Mouse (Mus musculus) heart, adult 9 months (tissue): ENCODE data around the gene Ube2s.

Experiments used
- DNase-seq, 2 experiments: peaks; one replicate each; pipeline ENCODE4 v3.0.0; 2022; ENCODE audit warnings: low spot score in 2 of 2

Gene Ube2s

DNA sequence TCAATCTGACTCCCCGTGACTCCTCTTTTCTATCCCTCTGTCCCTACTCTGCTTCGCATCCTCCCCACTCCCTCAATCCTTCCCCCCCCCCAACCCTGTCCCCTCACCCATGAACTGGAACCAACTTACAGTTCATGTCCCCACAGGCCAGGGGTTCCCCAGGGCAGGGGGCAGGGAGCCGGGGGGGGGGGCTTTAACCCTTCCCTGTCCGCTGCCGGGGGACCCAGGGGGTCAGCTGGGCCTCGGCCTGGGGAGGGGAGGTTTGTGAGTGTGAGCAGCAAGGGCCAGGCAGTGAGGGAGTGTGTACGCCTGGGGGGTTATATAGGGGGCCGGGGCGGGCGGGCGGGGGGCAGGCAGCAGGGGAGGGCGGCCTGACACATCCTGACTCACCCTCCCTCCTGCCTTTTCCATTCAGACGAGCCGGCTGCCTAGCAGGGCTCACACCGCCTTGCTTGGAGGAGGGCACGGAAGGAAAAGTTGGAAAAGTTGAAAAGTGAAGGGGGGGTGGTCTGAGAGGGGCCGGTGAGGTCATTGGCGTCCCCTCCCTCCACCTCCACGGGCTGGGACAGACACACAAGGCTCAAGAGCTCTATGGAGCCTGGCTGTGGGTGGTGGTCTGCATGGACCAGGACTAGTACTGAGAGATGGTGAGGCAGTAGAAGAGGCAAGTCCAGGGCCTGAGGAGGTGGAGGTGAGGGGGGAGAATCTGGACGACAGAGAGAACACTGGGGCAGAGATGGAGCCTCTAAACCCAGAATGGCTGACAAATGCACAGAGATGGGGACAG is 34.3 kb downstream of the Ube2s start:
- DNase-seq, result no peak

DNA sequence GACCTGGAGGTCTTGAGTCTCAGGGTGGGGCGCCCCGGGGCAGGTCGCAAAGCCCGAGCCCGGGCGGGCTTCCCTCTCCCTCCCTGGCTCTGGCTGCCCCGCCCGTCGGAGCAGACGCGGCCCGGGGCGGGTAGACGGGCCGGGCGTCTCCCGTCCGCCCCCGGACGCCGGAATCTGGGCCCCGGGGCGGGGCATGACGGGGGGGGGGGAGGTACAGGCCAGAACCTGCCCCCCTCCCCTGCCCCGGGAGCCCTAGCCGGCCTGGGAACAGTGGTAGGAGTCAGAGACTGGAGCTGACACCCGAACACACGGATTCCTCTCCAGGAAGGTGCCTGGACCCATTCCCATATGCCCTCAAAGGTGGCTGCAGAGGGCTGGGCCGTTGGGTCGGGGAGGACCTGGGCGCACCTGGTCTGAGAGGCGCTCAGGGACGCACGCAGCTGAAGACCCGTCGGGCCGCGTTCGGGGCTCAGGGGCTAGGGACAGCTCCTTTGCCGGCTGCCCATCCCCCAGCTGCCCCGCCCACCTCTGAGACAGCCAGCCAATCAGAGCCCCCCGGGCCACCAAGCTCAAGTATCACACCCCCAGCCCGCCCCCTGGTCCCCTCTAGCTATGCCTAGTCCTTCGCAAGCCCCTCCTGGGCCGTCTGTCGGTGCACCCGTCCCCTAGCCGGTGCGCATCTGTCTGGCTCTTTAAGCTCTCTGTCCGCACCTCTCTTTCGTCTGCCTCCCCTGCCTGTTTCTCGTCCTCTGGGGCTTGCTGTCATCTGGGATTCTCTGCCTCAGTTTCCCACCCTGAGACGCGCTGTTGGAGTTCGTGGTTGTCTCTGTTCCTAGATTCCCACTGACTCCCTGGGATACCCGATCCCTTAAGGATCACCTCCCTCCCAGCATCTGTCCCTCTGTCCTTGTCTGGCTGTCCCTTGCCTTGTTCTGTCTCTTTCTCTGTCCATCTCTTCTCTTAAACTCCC is 35.2 kb downstream of the Ube2s start:
- DNase-seq, result no peak

DNA sequence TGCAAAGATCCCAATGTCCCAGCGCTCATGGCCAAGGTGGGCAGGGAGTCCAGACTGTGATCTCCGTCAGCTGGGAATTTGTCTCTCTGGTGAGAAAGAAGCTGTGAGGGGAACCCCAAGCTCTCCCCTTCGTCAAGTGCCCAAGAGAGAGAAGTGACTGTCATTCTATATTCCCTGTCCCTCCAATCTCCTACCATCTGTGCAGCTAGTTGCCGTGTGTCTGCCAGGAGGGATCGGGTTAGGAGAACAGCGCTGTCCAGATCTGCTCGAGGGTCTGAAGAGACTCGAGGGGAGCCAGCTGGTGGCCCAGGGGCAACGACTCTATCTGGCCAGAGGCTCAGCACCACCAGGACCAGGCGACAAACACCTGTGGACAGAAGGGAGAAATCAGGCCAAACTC is 36.3 kb downstream of the Ube2s start:
- DNase-seq, result no peak

DNA sequence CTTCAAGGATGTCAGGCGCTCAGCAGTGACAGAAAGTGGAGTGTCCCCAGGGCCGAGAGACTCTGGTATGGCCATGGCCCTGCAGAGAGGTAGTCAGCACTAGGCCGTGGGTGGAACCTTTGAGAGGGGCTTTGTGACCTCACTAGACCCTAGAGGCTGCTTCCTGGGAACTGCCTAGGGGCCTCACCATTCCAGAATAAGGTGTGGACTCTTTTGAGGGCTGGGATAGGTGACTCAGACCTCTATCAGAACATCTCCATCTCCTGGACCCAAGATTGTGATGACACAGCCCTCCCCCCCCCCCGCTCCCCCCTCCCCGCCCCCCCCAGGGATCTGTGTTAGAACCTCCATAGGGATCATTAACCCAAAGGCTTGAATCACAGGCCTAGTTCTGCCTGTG is 41.2 kb downstream of the Ube2s start, which contains the start of gene Fam71e2:
Gene Fam71e2, minus strand, starts transcription at position 101 of the 400 bp plus-strand sequence.
- no peak for DNase-seq

DNA sequence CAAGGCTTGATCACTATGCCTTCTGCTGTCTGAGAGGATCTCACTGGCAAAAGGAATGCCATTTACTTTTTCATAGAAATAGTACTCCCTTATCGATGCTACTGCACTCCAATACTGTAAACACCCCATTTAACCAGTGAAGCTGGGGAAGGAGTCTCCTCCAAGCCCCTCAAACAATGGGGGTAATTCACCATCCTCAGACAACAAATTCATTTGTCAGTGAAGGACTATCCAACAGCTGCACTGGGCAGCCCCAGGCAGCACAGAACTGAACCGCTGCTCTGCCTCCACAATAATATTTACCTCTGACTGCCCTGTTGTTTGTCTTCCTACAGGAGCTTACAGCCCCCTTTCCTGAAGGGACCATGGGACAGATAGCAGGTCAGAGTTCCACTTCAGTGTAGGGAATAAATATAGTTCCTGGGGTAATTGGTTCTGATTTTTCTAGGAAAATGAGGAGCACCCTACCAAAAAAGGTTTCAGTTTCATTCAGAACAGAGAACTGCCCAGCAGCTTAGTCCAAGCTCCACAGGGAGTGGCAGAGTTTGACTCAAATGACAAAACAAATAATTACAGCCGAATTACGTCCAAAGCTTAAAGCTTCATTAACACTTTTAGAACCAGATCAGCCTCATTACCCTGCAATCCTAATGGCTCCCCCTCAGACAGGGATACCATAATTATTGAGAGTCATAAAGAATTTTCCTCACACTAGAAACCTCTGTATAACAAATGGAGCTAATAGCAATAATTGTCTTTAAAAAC is 47.3 kb downstream of the Ube2s start:
- DNase-seq, result no peak

DNA sequence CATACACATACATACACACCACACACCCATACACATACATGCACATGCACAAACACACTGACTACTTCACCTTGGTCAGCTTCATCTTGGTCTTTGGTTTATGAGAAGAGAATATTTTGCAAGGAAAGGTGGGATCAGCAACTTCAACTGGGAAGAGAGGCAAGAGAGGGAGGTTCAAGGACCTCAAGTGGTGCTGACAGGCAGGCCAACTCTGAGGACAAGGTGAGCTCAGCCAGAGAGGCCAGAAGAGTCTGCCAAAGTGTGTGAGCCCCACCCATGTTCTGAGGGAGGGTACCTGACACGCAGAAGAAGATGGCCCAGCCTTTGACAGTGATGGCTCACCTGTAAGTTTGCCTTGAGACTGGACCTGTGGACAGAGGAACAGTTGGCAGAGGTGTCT is 52.7 kb downstream of the Ube2s start:
- DNase-seq, result no peak

DNA sequence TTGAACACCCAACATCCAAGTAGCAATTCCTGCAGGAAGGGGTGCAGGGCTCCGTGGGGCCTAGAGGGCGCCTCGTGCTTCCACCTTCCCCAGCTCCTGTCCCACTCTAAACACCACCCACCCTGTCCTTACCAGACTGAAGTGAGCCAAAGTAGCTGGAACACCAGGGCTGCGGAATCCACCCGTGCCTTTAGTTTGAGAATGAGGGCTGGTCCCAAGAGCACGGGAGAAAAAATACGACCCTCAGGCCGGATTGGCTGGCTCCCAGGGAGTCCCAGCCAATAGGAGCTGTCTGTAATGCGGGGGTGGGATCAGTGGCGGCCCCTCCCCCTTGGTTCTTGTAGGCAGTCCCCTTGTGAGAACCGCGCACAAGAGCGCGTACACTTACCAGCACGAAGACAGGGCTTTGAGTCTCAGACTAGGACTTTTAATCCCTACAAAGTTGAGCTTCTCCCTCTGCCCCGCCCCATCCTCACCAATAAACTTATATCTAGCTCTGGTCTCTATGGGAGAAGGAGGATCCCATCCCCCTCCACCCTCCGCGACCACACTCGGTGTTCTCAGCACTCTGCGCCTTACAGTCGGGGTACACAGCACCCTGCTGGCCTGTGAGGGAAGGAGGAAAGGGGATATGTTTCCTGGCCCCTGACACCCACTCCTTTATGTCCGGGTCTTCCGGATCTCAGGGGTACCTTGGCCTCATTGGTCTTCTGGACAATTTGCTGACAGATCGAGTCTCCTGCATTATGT is 59.4 kb downstream of the Ube2s start, which contains the start of gene Cox6b2:
Gene Cox6b2, minus strand, starts transcription at position 274 of the 750 bp plus-strand sequence.
- peak; percentile 37 to 45 for DNase-seq

DNA sequence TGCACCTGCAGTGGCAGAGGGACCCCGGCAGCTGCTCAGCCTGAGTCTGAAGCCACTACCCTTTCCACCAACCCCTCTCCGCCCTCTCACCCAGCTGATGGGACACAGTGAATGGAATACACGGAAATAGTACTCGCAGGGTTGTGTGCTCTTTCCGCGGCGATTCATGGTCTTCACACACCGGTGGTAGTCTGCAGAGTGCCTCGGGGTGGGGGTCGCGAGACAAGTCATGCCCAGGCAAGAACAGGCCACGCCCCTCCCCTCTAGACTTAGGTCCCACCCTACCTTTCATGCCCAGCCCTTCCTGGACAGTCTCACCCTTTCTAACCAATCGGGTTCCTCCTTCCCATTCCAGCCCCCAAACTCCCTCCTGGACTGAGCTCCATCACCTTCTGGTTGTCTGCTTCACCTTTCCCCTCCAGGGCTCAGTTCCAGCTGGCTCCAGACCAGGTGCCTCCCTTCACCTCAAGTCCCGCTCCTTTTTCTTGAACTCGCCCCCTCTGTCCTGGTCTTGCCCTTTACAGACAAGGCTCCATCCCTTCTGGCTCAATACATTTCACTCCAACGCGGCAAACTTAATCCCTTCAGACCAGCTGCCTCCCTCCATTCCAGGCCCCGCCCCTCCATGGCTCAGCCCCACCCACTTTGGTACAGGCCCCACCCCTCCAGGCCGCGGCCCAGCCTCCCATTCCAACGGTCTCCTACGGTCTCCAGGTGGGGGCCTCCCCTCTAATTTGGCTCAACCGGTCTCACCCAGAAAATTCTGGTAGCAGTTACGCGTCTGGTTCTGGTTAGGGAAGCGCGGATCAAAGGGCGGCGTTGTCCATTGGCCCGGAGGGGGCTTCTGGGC is 60.2 kb downstream of the Ube2s start:
- no peak for DNase-seq

DNA sequence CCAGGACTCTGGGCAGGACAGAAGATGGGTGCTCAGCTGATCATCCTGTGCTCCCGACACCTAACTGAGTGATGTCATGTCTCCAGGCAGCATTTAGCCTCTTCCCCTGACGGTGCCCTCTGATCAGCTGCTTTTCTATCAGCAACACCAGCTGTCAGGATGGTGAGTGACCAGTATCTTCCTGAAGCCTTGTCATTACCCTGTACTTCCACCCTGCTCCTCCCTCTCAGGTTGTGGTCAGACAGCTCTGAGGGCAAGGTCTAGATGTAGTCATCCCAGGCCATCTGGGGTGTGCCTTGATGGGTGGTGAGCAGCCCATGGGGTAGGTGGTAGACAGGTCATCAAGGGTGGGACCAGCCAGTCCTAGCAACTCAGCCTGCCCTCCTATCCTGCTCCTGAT is 63.2 kb downstream of the Ube2s start:
- DNase-seq, result no peak

DNA sequence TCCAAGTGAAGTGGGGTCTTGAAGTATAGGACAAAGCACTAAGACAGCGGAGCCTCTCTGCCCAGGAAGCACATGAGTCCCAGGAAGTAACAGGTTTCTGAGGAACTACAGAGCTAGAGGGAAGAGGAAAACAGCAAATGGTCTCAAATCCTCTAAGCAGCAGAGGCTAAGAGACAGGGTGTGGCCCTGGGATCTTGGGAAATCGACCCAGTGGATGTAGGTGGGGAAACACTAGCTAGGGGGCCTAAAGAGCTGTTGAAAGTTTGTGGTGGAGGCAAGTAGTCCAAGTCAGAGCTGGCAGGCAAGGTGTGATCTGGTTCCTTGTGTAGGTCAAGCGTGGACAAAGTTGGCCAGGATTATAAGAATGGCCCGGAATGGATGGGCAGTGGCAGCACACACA is 64.1 kb downstream of the Ube2s start:
- no peak for DNase-seq

DNA sequence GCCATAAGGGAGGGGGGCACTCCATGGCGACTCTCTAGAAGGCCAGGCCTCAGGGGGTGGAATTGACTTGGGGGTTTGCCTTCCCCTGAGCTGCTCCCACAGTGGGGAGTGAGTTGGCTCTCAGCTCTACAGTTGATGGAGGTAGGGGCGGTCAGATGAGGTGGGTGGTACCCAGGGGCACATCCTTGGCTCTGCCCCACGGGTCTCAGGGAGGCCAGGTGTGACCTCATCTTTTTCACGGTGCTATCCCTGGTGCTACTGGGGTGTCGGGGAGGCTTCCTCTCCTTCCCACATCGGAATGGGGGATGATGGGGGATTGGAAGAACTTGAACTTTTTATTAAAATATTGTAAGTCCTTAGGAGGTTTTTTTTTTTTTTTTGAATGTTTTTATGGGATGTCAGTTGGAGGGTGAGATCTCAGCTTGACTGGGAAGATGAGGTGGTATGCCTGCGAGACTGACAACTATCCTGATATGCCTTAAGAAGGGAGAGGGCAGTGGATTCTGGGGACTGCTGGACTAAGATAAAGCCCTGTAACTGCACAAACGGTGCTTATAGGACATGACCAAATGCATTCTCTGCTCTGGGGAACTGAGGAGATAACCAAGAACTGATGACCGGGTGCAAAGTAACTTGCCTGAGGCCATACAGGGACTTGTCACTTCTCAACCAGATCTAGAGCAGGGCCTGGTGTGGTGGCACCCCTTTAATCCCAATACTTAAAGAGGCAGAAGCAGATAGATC is 65.1 kb downstream of the Ube2s start:
- no peak for DNase-seq

DNA sequence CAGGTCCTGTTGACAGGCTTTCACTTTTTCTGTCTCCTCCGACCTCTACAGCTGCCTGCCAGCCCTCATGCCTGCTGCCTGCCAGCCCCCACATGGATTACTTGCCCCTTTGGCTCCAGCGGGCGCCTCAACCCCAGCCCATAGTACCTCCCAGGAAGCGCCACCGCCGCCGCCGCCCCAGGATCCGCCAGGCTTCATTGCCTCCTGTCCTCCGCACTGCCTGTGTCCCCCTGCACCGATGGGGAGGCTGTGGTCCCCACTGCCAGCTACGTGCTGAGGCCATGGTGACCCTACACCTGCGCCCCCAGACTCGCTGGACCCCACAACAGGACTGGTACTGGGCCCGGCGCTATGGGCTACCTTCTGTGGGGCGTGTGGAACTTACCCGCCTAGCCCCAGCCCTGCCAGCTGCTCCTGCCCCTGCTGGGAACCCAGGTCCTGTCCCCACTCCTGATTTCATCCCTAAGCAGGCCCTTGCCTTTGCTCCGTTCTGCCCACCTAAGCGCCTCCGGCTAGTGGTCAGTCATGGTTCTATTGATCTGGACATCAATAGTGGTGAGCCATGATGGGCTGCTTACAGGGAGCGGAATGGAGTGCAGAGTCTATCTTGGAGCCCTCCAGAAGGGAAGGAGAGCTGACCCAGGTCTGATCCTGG is 65.9 kb downstream of the Ube2s start:
- DNase-seq, result no peak

DNA sequence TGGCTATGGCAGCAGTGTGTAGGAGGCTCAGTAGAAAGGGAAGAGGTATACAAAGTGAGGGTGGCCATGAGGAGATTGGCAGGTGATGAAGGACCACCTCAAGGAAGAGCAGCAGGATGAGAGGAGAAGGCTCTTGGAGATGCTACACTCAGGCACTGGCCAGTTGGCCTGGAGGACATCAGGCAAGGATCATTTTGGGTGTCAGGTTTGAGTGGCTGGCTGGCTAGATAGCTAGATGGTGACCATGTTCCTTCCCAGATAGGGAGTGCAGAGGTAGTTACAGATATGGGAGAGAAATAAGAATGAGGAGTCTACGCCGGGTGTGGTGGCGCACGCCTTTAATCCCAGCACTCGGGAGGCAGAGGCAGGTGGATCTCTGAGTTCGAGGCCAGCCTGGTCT is 67.5 kb downstream of the Ube2s start:
- DNase-seq, result no peak
